Mouse (Mus musculus) stomach, embryonic 16.5 days (tissue): ENCODE measurements at regions not wholly inside any gene's neighbourhood (a gene's known extent, or its start where the extent isn't known, plus 50 kb on each side); places are given as distances from the start of the nearest gene placed in this dataset.

Source experiments
- ATAC-seq: fragments of 200-750 bp; cut with Nextera tagmentation; 2 replicates; pipeline ENCODE4 v1.8.0; 2017; ENCODE audit warnings: moderate number of reproducible peaks, moderate TSS enrichment; ENCODE audit not compliant: insufficient read depth, low FRiP score
- H3K27ac ChIP-seq: fragments of 300-500 bp; sonication (generic); 2 replicates; pipeline ENCODE4 v1.5.1; 2014; ENCODE audit warnings: low read length
- H3K27me3 ChIP-seq: fragments of 300-500 bp; sonication (generic); 2 replicates; pipeline ENCODE4 v1.6.1; 2014; ENCODE audit warnings: low read length, control low read depth, mixed read lengths; ENCODE audit not compliant: control insufficient read depth, insufficient read depth
- H3K36me3 ChIP-seq: fragments of 300-500 bp; sonication (generic); 2 replicates; pipeline ENCODE4 v1.6.1; 2014; ENCODE audit warnings: low read length; ENCODE audit not compliant: control insufficient read depth, insufficient read depth
- H3K4me1 ChIP-seq: fragments of 300-500 bp; sonication (generic); 2 replicates; pipeline ENCODE4 v1.6.1; 2014; ENCODE audit warnings: low read length, control low read depth, mixed read lengths; ENCODE audit not compliant: control insufficient read depth, insufficient read depth
- H3K4me2 ChIP-seq: fragments of 300-500 bp; sonication (generic); 2 replicates; pipeline ENCODE4 v1.6.1; 2014; ENCODE audit warnings: low read depth, low read length, mixed read lengths
- H3K4me3 ChIP-seq: fragments of 300-500 bp; sonication (generic); replicated peaks from 2 replicates; pipeline ENCODE4 v1.5.1; 2014; ENCODE audit warnings: mild to moderate bottlenecking, low read length
- H3K9ac ChIP-seq: fragments of 300-500 bp; sonication (generic); 2 replicates; pipeline ENCODE4 v1.6.1; 2014; ENCODE audit warnings: low read length
- H3K9me3 ChIP-seq: fragments of 300-500 bp; sonication (generic); replicated peaks from 2 replicates; pipeline ENCODE4 v1.6.1; 2016; ENCODE audit warnings: low read length, control low read depth; ENCODE audit not compliant: control insufficient read depth
- WGBS: fragments of 180-500 bp; shearing (Covaris S2); extraction: QIAGEN DNeasy Blood & Tissue Kit; methylation state at CpG from one replicate; pipeline ENCODE4 v1.1.7; 2014; 5-methylcytosine and 5-hydroxymethylcytosine counted together

DNA sequence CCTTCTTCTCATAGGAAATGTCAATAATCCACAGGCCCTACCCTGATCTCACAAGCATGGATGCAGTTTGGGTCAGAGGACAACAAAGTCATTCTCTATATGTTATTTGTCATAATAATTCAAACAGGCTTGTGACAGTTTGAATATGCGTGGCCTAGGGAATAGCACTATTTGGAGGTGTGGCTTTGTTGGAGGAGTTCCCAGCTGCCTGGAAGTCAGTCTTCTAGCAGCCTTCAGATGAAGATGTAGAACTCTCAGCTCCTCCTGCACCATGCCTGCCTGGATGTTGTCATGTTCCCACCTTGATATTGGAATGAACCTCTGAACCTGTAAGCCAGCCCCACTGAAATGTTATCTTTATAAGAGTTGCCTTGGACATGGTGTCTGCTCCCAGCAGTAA, 103.7 kb upstream of the Sfswap start:
- WGBS: 54% methylated on average over 1 of the region's 1 CpGs
- Histone ChIP-seq H3K36me3 (no peaks in the 10 kb centered on the region), H3K9me3 (no peaks in the 10 kb centered on the region), H3K27me3 (no peaks in the 10 kb centered on the region), H3K9ac (no peak overlapping the region), H3K4me3 (no peak overlapping the region), H3K4me2 (no peak overlapping the region), H3K4me1 (no peaks in the 10 kb centered on the region), H3K27ac (no peak overlapping the region)
- ATAC-seq: no peak

DNA sequence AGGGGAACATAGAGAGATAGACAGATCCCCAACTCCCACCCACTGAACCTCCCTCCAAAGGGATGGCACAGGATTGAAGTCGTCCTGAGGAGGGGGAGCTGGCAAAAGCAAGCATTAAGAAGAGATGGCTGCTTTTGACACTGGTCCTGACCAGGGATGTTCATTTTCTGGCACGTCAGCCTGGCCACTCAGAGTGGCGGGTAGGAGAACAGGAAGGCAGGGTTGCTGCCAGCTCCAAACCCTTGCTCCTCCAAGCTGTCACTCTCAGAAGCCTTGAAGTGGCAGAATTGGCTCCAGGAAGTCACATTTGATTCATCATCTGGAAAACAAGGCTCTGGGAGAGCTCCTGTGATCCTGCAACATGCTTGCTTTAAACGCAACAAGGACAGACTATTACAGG, 94.8 kb upstream of the Sfswap start:
- no peaks in the 10 kb centered on the region for H3K9me3 ChIP-seq
- no peak overlapping the region for H3K4me2 ChIP-seq
- H3K4me1 ChIP-seq: 0 out of 2 replicates have a peak, but pooled peaks cover 4% of the 10 kb centered on the region
- WGBS: 50% methylated on average over 4 of the region's 4 CpGs
- no peak for ATAC-seq
- no peak overlapping the region for H3K9ac ChIP-seq
- H3K27me3 ChIP-seq: no peaks in the 10 kb centered on the region
- no peak overlapping the region for H3K4me3 ChIP-seq
- H3K36me3 ChIP-seq: no peaks in the 10 kb centered on the region
- H3K27ac ChIP-seq: no peak overlapping the region

DNA sequence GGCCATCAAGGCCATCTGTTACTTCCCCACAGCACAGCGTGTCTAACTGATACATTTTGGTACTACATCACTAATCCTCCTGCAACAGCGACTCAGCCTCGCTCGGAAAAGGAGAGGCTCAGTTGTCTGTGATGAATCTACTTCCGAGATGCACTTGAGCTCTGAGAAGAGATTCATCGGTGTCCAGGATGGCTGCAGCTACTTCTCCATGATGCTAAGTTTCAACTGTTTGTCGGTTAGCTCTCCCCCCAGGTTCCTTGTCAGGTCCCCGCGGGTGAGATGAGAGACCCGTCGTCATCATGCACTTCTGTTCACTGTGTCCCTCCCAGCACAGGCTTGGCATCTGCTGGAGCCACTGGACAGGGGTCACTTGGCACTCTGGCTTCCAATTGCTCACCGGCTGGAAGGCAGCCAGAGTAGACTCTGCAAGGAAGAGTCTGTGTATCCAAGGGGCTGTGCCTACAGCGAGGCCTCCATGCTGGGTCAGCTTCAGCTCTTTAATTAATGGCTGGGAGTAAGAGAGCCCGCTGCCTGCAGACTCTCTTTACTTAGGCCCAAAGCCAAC, 91.5 kb upstream of the Sfswap start:
- no peaks in the 10 kb centered on the region for H3K9me3 ChIP-seq
- 0 out of 2 replicates have a peak, but pooled peaks cover 4% of the 10 kb centered on the region for H3K4me1 ChIP-seq
- H3K4me2 ChIP-seq: no peak overlapping the region
- ATAC-seq: peak; percentile 68; the same call in 1 of the 2 replicates
- H3K9ac ChIP-seq: no peak overlapping the region
- WGBS: 42% methylated on average over 14 of the region's 14 CpGs
- no peak overlapping the region for H3K27ac ChIP-seq
- no peaks in the 10 kb centered on the region for H3K27me3 ChIP-seq
- no peak overlapping the region for H3K4me3 ChIP-seq
- no peaks in the 10 kb centered on the region for H3K36me3 ChIP-seq

DNA sequence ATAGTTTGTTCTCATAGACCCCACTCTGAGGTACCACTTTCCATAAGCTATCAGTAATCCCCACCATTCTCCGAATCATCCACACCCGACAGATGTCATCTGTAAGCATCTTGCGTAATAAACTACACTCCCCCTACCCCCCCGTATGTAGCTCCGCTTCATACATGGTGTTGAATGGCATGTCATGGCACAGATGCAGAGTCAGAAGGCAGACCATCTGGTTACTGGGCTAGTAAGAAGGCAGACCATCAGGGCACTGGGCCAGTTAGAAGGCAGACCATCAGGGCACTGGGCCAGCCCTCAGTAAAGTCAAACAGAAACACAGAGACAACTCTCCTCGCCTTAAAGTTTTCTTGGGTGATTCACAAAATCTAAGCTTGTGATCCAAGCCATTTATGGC, 88.9 kb upstream of the Sfswap start:
- 0 out of 2 replicates have a peak, but pooled peaks cover 6% of the 10 kb centered on the region for H3K4me1 ChIP-seq
- H3K27ac ChIP-seq: no peak overlapping the region
- H3K9me3 ChIP-seq: no peaks in the 10 kb centered on the region
- H3K4me2 ChIP-seq: no peak overlapping the region
- H3K4me3 ChIP-seq: no peak overlapping the region
- no peak overlapping the region for H3K9ac ChIP-seq
- no peaks in the 10 kb centered on the region for H3K36me3 ChIP-seq
- ATAC-seq: no peak
- 78% methylated on average over 6 of the region's 6 CpGs for WGBS
- no peaks in the 10 kb centered on the region for H3K27me3 ChIP-seq

DNA sequence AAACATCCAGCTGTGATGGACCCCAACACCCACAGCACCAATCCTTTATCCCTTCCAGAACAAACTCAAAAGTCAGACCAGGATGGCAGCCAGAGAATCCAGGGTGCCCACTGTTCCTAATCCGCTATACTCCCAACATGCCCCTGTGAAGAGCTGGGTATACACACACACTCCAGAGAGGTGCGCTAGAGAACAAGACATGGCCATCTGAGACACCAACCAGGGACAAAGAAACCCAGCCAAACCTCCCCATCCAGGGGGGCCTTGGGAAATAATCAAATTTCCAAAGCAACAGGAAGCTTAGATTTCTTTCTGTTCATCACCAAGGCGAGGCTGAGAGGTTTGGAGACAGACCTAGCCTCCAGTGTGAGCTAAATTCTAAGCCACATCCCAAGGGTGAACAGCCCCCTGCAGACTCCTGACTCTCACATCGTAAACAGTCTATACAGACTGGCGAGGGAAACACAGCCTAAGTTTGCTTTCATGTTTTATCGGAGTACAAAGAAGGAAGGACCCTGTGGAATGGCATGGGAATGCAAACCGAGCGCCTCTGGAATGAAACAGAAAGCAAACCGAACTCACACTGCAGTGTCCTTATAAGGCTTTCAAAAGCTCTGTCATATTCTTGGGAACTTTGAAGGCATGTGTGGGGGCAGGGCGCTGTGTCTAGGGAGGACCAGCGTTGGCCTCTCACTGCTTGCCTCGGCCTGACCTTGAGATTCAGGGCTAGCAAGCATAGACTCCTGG, 85.9 kb upstream of the Sfswap start:
- Histone ChIP-seq H3K4me1 (0 out of 2 replicates have a peak, but pooled peaks cover 6% of the 10 kb centered on the region), H3K9me3 (no peaks in the 10 kb centered on the region), H3K27ac (peak overlapping the region; percentile 86), H3K36me3 (no peaks in the 10 kb centered on the region), H3K4me3 (peak overlapping the region; percentile 5; the same call in 1 of the 2 replicates), H3K27me3 (no peaks in the 10 kb centered on the region), H3K4me2 (peak overlapping the region; percentile 45), H3K9ac (peak overlapping the region; percentile 33)
- 18% methylated on average over 12 of the region's 12 CpGs for WGBS
- ATAC-seq: peak; percentile 75; the same call in 1 of the 2 replicates

DNA sequence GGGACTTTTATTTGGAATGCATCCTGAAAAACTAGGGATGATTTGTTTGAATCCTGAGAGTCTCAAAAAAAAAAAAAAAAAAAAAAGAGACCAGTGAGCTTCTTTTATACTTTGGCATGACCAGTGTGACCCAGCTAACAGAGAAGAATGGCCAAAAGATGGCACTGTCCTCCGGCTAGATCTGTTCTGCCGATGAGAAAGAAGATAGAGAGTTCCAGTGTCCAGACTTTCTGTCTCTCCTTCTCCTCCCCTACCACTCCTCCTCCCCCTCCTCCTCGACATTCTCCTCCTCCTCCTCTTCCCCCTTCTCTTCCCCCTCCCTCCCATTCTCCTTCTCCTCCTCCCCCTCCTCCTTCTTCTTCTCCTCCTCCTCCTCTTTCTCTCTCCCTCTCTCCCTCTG, 84.6 kb upstream of the Sfswap start:
- ATAC-seq: no peak
- Histone ChIP-seq H3K36me3 (no peaks in the 10 kb centered on the region), H3K4me3 (no peak overlapping the region), H3K4me2 (no peak overlapping the region), H3K27ac (peak overlapping the region; percentile 86), H3K9ac (no peak overlapping the region), H3K27me3 (no peaks in the 10 kb centered on the region), H3K9me3 (no peaks in the 10 kb centered on the region), H3K4me1 (0 out of 2 replicates have a peak, but pooled peaks cover 6% of the 10 kb centered on the region)
- 13% methylated on average over 3 of the region's 3 CpGs for WGBS

DNA sequence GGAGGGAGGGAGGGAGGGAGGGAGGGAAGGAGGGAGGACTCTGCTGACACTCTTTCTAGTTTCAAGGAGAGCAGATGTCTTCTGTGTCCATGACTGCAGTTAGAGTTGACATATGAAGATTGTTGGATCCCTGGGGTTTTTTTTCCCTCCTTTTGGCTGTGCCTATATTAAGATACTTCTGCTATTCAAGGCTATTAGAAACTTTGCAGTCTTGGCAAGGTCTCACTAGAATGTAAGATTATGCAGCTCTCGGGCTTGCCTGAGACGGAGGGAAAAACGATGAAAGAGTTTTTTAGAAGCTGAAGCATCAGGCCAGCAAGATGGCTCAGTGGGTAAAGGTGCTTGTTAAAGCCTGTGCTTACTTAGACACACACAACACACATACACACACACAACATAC, 83.5 kb upstream of the Sfswap start:
- Histone ChIP-seq H3K4me3 (no peak overlapping the region), H3K36me3 (no peaks in the 10 kb centered on the region), H3K27me3 (no peaks in the 10 kb centered on the region), H3K4me2 (no peak overlapping the region), H3K9me3 (no peaks in the 10 kb centered on the region), H3K4me1 (0 out of 2 replicates have a peak, but pooled peaks cover 6% of the 10 kb centered on the region), H3K27ac (peak overlapping the region; percentile 46; the same call in 1 of the 2 replicates), H3K9ac (no peak overlapping the region)
- WGBS: 48% methylated on average over 3 of the region's 3 CpGs
- peak; percentile 27; the same call in 1 of the 2 replicates for ATAC-seq

DNA sequence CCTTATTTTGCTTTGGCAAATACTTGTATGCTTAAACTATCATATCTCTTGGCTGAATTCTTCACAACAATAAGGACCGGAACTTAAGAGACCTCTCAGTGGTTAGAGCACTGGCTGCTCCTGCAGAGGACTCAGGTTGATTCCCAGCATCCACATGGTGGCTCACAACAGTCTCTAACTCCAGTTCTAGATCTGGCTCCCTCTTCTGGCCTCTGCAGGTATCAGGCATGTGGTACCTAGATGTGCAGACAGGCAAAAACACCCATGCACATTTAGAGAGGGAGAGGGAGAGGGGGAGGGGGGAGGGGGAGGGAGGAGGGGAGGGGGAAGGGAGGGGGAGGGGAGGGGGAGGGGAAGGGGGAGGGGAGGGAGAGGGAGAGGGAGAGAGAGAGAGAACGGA, 80.0 kb upstream of the Sfswap start:
- H3K27ac ChIP-seq: no peak overlapping the region
- 0 out of 2 replicates have a peak, but pooled peaks cover 2% of the 10 kb centered on the region for H3K4me1 ChIP-seq
- H3K36me3 ChIP-seq: no peaks in the 10 kb centered on the region
- ATAC-seq: no peak
- no peaks in the 10 kb centered on the region for H3K9me3 ChIP-seq
- H3K9ac ChIP-seq: no peak overlapping the region
- H3K4me3 ChIP-seq: no peak overlapping the region
- H3K4me2 ChIP-seq: no peak overlapping the region
- H3K27me3 ChIP-seq: no peaks in the 10 kb centered on the region
- 75% methylated on average over 2 of the region's 2 CpGs for WGBS

DNA sequence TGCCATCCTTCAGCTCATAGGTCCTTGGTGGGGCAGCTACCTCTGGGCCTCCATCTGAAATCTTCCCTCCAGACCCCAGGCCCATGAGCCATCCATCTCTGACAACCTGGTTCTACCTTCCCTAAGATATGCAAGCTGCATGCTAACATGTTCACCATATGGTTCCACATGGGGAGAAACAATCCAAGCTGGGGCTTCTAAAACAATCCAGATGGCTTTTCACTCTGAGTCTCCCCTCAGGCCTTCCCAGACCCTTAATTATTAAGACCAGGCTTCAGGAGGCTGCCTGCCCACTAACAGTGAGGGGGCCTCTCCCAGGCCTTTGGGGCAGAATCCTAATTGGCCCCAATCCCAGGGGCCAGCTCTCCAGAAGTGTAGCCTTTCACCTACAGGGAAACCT, 71.1 kb upstream of the Sfswap start:
- no peaks in the 10 kb centered on the region for H3K36me3 ChIP-seq
- H3K4me2 ChIP-seq: no peak overlapping the region
- H3K4me3 ChIP-seq: no peak overlapping the region
- no peaks in the 10 kb centered on the region for H3K27me3 ChIP-seq
- H3K4me1 ChIP-seq: no peaks in the 10 kb centered on the region
- H3K9me3 ChIP-seq: no peaks in the 10 kb centered on the region
- H3K27ac ChIP-seq: no peak overlapping the region
- ATAC-seq: no peak
- H3K9ac ChIP-seq: no peak overlapping the region
